Mouse (Mus musculus): ENCODE results near the gene Mrps31.

Mrps31 gene

DNA sequence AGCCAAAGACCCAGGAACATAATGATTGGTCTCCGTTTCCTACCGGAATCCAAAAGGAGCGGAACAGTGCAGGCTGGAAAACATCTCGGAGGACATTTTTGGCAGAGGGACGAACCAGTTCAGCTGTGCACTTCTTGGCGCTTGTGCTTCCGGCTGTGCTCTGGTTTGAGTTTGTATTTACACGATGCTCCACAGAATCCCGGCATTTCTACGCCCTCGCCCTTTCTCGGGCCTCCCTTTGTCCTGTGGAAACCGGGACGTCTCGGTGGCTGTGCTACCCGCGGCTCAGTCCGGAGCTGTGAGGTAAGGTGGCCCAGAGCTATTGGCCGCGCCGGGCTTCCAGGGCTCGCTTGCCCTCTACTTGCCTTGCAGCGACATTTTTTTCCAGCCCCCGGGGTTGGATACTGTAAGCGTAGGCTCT, at the start of gene Mrps31:
Gene Mrps31 (plus strand): TSS at position 80 of the 421 bp plus-strand sequence.
- peak; percentile 89 for DNase-seq (ENCODE audit: low read depth, low spot score)

DNA sequence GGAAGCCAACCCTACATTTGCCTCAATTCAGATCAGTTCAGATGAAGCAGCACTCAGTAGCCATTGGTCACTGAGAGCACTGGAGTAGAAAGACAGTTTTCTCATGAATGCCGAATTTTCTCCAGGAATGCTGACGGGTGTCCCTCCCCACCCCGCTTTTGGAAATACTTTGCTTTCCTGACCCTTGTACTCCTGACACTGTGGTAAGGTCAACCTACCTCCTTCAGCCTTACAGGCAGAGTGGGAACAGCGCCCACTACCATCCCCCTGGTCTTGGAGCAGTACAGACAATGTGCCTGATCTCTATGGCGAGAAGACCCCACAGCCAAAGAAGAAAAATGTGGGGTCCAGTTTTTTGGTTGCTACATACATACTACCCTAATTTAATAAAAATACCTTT, 34.9 kb upstream of the Mrps31 start:
- no peak for DNase-seq (ENCODE audit: low read depth, low spot score)

DNA sequence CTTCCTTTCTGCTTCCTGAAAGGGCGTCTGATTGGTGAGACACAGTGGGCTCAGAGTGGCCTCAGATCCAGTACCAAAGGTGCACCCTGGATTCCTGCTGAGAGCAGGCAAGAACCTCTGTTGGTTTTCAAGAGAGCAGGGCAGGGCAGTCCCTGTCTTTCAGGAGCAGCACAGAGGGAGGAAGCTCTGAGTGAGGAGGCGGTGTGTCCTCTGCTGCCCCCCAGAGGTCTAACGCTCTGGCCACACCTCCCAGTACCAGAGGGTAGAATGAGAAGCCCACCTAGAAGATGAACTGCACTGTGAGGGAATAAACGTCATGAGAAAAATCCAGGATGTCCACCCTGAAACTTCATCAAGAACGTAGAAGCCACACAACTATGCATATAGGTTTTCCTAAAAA, 34.3 kb upstream of the Mrps31 start:
- peak; percentile 64 for DNase-seq (ENCODE audit: low read depth, low spot score)

DNA sequence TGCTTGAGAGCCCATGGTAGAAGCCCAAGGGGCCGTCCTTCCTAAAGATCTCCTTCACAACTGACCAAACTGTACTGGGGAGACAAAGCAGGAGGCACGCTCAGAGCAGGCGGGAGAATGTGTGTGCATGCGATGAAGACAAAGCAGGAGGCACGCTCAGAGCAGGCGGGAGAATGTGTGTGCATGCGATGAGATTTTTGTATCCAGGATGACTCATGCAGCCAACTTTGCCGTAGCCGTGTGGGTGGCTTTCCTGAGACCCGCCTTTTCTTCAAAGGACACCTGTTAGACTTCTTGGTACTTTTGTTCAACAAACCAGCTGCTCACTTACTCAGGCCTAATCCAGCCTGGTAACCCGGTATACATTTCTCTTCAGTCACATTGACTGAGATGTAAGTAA, 30.2 kb upstream of the Mrps31 start:
- DNase-seq (ENCODE audit: low read depth, low spot score), result no peak

DNA sequence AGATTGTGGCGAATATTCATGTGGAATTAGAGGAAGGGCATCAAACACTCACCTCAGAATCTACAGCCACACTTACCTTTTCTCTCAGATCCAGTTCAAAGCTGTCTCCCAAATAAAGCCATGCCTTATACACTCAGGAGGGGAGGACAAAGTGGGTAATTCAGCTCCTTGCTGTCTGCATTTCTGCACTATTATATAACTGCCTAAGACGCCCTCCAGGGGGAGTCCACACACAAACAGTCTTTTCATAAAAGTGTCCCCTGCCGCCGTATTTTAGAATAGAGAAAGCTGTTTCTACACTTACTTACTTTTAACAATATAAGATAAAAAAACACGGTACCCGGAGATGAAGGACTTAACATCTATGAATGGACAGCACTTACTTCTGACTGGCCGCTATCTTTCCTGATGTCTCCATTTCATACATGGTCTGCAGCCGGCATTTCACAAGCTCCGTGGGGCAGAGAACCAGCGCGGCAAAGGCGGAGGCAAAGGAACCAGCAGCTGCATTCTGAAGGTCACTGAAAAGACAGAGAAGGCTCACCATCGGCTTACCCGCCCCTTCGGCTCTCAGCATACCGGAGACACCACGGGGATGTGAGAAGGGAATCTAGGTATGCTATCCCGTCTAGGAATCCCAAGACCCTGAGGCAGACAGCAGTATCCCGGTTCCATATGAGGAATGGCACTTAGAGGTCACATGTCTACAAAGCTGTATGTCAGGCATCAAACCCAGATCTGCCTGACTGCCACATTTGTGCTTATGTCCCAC, 28.2 kb upstream of the Mrps31 start:
- DNase-seq (ENCODE audit: low read depth, low spot score), result no peak

- no peak for DNase-seq (ENCODE audit: low read depth, low spot score)
Measured at GRCm38 (mm10) chr8:22385158-22385557, 26.0 kb upstream of the Mrps31 start.

DNA sequence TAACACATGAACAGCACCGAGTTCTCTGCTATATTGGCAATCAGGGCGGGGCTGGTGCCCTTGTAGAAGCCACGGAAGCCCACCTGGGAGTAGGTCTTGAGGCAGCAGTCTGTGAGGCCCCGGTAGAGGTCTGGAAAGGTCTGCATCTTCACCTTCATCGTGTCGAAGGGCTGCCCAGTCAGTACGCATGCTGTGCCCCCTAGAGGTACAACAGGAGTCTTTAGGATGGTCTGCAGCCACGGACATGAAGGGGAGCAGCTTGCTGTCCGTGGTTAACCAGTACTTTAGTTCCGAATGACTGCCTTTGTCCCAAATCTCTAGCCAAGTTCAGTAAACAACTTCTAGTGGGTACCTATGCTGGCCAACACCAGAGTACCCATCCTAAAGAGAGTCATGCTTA, 21.3 kb upstream of the Mrps31 start:
- DNase-seq (ENCODE audit: low read depth, low spot score), result no peak

DNA sequence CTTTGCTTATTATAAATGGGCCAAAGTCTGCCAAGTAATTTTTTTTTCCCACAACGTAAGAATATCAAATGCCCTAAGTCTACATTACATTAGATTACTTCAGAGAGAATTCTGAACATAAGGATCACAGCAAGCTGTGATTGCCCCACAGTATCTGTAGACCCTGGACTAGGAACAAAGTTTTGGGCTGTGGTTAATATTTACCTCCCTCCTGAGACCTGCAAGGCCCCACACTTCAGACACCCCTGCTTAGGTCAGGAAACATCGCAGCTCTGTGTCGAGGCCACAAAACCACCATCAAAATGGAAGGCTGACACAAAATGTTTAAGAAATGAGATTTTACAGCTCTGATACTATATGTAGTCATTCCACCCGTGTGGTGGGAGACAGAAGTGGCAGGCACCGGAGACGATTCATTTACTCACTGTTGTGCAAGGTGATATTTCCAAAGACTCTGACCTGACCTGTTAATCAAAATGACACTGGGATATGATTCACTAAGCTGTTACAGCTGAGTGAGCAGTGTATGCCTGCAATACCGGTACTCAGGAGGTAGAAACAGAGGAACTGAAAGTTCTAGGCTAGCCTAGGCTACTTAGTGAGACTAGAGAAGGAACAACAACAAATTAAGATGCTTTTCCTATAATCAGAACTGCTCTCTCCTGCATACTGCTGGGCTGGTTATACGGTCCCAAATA, 20.2 kb upstream of the Mrps31 start:
- DNase-seq (ENCODE audit: low read depth, low spot score), result no peak

DNA sequence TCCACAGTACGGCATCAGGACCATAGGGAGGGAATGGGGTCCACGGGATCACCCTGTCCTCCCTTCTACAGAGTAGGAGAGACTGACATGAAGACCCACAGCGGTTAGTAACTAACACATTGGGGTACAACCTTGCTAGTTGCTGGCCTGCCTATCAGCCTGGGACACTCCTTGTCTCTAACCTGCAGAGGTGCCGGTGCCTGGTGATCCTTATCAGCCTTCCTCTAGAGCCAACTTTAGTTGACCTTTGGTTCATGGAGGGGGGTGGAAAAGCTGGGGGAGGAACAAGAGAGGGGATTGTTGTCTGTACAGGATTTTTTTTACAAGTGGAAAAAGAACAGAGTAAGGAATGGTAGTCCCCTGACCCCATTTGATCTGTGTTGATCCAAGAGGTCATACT, 16.7 kb upstream of the Mrps31 start:
- no peak for DNase-seq (ENCODE audit: low read depth, low spot score)

GRCm38 (mm10) chr8:22395256-22395655, 15.9 kb upstream of the Mrps31 start:
- DNase-seq (ENCODE audit: low read depth, low spot score), result no peak

- no peak for DNase-seq (ENCODE audit: low read depth, low spot score)
Measured at GRCm38 (mm10) chr8:22397811-22398141, 13.4 kb upstream of the Mrps31 start.

DNA sequence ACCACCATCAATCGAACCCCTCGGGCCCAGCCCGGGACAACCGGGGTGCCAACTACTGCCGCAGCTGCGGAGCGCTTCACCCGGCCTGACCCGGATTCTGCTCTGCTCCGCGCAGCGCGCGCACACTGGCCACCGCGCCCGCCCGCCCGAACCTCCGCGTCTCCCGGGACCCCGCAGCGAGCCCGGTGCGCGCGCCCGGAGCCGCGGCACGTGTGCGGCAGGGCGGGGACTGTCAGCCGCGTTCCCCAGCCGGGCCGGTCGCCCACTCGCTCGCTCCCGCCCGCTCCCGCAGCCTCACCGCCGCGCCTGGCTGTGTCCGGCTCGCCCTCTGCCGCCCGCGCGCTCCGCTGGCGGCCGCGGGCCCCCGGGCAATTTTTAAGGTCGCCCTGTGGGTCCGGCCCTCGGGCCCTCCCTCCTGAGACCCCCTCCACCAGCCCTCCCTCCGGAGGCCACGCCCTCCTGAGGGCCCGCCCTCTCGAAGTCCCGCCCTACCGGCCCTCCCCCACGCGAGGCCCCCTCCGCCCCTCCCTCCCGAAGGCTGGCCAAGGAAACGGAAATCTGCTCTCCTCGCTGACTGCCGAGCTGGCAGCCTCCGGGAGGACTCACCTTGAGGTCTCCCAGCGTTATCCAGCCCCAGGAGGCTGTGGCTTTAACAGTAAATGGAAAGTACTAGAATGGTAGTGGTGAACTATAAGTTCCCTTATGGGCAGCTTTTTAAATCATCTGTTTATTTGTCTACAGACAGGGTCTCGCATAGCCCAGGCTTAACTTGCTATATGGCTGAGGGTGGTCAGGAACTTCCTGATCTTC, 12.8 kb upstream of the Mrps31 start, which contains the start of gene Slc25a15:
Gene Slc25a15 (minus strand): TSS at position 456 of the 810 bp plus-strand sequence.
- peak; percentile 93 for DNase-seq (ENCODE audit: low read depth, low spot score)

- no peak for DNase-seq (ENCODE audit: low read depth, low spot score)
Measured at GRCm38 (mm10) chr8:22399285-22399880, 11.8 kb upstream of the Mrps31 start.

GRCm38 (mm10) chr8:22400593-22400992, 10.6 kb upstream of the Mrps31 start:
- DNase-seq (ENCODE audit: low read depth, low spot score), result no peak

GRCm38 (mm10) chr8:22403235-22403634, 7.9 kb upstream of the Mrps31 start:
- DNase-seq (ENCODE audit: low read depth, low spot score), result no peak

DNA sequence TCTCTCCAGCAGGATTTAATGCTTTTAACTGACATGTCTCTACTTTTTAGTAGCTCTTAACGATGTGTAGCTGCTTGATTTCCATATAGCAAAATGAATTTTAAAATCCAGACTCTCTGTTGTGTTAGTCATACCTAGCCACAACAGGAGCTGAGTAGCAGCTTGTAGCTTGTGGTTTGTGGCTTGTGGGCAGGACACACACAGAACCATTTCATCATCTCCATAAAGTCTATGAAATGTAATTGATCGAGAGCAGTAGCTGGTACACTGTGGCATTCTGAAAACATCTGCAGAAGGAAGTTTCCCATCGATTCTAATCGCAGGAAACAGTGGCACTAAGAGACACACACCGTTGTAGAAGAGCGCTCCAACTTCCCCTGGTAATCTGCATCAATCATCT, 5.4 kb upstream of the Mrps31 start:
- DNase-seq (ENCODE audit: low read depth, low spot score), result no peak

- DNase-seq (ENCODE audit: low read depth, low spot score), result peak; percentile 8
Measured at GRCm38 (mm10) chr8:22410688-22411281, 376 bp upstream of the Mrps31 start.

- DNase-seq (ENCODE audit: low read depth, low spot score), result no peak
Measured at GRCm38 (mm10) chr8:22411971-22412370, 810 bp downstream of the Mrps31 start.
